Mouse (Mus musculus): Measurements from ENCODE around the gene Ufsp1.

GRCm38 (mm10) chr5:137307071-137307912 is 12.9 kb downstream of the Ufsp1 start, which contains the start of gene Srrt:
- TF ChIP-seq POLR2A (IDR thresholded peaks at IDR 0.05; ENCODE audit: extremely low read depth, insufficient read depth, low read length) (0 out of 2 replicates have a peak, but pooled peaks have one; percentile 32), CTCF (IDR thresholded peaks at IDR 0.05; ENCODE audit: low read depth, low read length) (no peak)

Data from liver, adult 2 months (tissue).